Mouse (Mus musculus) bone marrow, adult 2 months (tissue): ENCODE data around the gene 3110082J24Rik.

Experiments used
- CTCF ChIP-seq: fragments of 200-500 bp; IDR thresholded peaks from 2 replicates; pipeline ENCODE4 v1.5.1; 2011; ENCODE audit warnings: low read length, control low read depth; ENCODE audit not compliant: control insufficient read depth, insufficient read depth
- POLR2A ChIP-seq: fragments of 200-500 bp; IDR thresholded peaks from 2 replicates; pipeline ENCODE4 v1.6.1; 2011; ENCODE audit warnings: low read depth, mild to moderate bottlenecking, control low read depth, low read length, borderline replicate concordance; ENCODE audit not compliant: control insufficient read depth

DNA sequence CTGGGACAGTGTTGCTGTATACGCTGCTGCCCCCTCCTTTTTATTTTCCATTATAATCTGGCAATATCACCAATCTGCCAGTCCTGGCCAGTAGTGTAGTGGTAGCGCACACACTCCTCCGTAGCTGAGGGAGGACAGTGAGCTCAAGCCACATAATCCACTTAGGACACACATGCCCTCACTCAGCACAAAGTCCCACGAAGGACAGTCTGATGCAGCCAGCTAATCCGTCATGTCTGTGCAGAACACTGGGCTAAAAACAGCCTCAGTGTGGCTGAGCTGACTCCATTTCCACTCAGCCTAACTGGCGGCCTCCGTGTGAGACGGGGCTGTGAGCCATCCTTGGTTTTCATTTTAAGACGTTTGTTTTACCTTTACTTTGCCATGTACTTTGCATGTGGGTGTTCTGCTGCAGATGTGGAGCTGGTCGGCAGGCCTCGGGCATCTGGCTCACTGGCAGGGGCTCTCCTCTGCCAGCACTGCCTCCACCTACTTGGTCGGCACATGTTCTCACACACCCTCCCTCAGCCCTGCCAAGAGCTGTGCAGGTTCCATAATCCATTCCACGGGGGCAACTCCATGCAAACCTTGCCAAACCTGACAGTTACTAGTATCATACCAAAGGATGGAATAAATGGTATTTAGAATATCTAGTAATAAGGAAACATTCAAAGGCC lies 22.2 kb upstream of the 3110082J24Rik start:
- TF ChIP-seq CTCF (no peak), POLR2A (no peak)
